Mouse (Mus musculus): ENCODE measurements around the gene Snx17. TPM values are rescaled to one million over a fixed set of nuclear protein-coding genes. Genes with fewer than 3 reads are reported as not detected.

Gene Snx17
- total RNA-seq, 4 experiments from 2014 or later, result 80.7 to 85.0 (median 83.6) TPM

DNA sequence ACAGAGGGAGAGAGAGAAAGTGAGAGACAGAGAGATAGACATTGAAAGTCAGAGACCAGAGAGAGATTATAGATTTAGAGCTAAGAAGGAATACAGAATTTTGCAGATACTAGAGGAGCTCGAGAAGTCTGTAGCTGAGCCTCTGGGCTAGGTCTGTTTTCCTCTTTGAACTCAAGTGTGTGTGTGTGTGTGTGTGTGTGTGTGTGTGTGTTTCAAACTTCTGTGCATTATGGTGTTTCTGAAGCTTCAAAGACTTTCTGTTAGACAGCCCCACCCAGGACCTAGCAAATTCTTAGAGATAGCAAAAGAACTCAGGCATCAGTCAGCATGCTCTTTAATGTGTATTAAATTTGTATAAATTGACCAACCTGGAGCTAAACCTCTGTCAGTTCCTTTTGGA, 33.6 kb downstream of the Snx17 start:
- DNase-seq (ENCODE audit: low spot score in 2 of 2), result no peak

GRCm38 (mm10) chr5:31240637-31241521, 47.9 kb downstream of the Snx17 start, which contains the start of the genes Nrbp1 and Gm9970:
TSS of gene Nrbp1 (plus strand) at chr5:31240864.
TSS of gene Gm9970 (minus strand) at chr5:31241232.
- DNase-seq (ENCODE audit: low spot score in 2 of 2), result peak; percentile 86 to 96

DNA sequence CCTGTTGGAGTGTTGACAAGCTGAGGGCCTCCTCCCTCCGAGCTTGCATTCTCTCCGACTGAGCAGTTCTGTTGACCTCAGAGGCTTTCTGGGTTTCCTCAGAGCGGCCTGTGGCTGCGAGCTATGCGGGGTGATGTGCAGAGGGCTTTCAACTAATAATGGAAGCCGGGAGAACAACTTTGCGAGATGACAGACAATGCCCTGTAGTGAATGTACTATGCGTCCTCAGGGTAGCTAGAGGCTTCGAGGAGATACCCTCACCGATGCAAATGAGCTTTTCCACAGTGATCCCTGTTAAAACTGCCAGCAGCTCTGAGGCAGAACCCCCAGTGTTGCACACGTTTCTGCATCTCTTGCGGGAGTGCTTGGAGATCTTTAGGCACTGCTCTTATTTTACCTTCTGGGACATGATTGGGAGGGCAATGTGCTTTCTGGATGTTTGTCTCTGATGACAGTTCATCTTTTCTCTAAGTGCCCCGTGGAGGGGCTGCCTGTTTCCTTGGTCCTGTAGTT, 48.6 kb downstream of the Snx17 start:
- DNase-seq (ENCODE audit: low spot score in 2 of 2), result no peak

- no peak for DNase-seq (ENCODE audit: low spot score in 2 of 2)
Measured at GRCm38 (mm10) chr5:31242191-31242590, 49.2 kb downstream of the Snx17 start.

Other genes with a start within 250 kb of the Snx17 start
- gene Cgref1, start 247.6 kb upstream of the Snx17 start, total RNA-seq (2022), result 10 to 100 TPM; 23.9 to 28.0 (median 27.1) TPM
- gene Preb, start 232.9 kb upstream of the Snx17 start, total RNA-seq (2022), result 100 to 1,000 TPM; 114 to 135 (median 128) TPM
- under 1 TPM; 0.12 to 0.27 (median 0.16) TPM for gene Tcf23, start 224.6 kb upstream of the Snx17 start, total RNA-seq (2022)
- gene Atraid, start 144.9 kb upstream of the Snx17 start, total RNA-seq (2022), result 10 to 100 TPM; 77.1 to 86.3 (median 80.2) TPM
- gene Slc5a6, start 144.3 kb upstream of the Snx17 start, total RNA-seq (2022), result 10 to 100 TPM; 16.1 to 22.2 (median 20.6) TPM
- 10 to 100 TPM; 16.8 to 28.5 (median 20.1) TPM for gene Cad, start 138.4 kb upstream of the Snx17 start, total RNA-seq (2022)
- gene Dnajc5g, start 86.9 kb upstream of the Snx17 start, total RNA-seq (2022), result not detected
- gene Slc30a3, start 85.0 kb upstream of the Snx17 start, total RNA-seq (2022), result 100 to 1,000 TPM; 102 to 124 (median 110) TPM
- gene Trim54, start 76.5 kb upstream of the Snx17 start, total RNA-seq (2022), result 1 to 10 TPM in 2 of 4 experiments, under 1 TPM in 2; 0.50 to 2.0 (median 1.1) TPM
- 1 to 10 TPM in 1 of 4 experiments, not detected in 3; 2.3 TPM for gene Ucn, start 54.4 kb upstream of the Snx17 start, total RNA-seq (2022)
- gene Mpv17, start 39.0 kb upstream of the Snx17 start, total RNA-seq (2022), result 10 to 100 TPM; 44.3 to 56.1 (median 49.9) TPM
- 1 to 10 TPM; 1.8 to 6.0 (median 2.5) TPM for gene Gm29609, start 13.3 kb upstream of the Snx17 start, total RNA-seq (2022)
- gene Gtf3c2, start 13.1 kb upstream of the Snx17 start, total RNA-seq (2022), result 10 to 100 TPM; 49.8 to 65.0 (median 58.1) TPM
- 10 to 100 TPM; 30.1 to 37.0 (median 36.1) TPM for gene Eif2b4, start 203 bp downstream of the Snx17 start, total RNA-seq (2022)
- gene Zfp513, start 9.1 kb downstream of the Snx17 start, total RNA-seq (2022), result 10 to 100 TPM; 24.1 to 31.4 (median 28.4) TPM
- gene Ppm1g, start 27.5 kb downstream of the Snx17 start, total RNA-seq (2022), result 10 to 100 TPM; 64.9 to 77.9 (median 75.5) TPM
- gene Nrbp1, start 47.6 kb downstream of the Snx17 start, total RNA-seq (2022), result 10 to 100 TPM; 85.2 to 91.1 (median 87.6) TPM
- gene Gm9970, start 48.0 kb downstream of the Snx17 start, total RNA-seq (2022), result under 1 TPM in 2 of 4 experiments, not detected in 2; 0.74 to 0.89 TPM
- gene Krtcap3, start 58.5 kb downstream of the Snx17 start, total RNA-seq (2022), result 1 to 10 TPM; 1.5 to 3.6 (median 2.5) TPM
- 10 to 100 TPM; 75.0 to 98.2 (median 83.8) TPM for gene Ift172, start 97.9 kb downstream of the Snx17 start, total RNA-seq (2022)
- gene Fndc4, start 102.9 kb downstream of the Snx17 start, total RNA-seq (2022), result 100 to 1,000 TPM; 132 to 144 (median 133) TPM
- gene Gckr, start 104.2 kb downstream of the Snx17 start, total RNA-seq (2022), result under 1 TPM in 2 of 4 experiments, not detected in 2; 0.11 to 0.44 TPM

All from left cerebral cortex, adult 8-10 months (tissue).